Mouse (Mus musculus) liver, embryonic 14.5 days (tissue): ENCODE data around the gene Rnf150.

Experiments
- CTCF ChIP-seq: IDR thresholded peaks from 2 replicates; pipeline ENCODE4 v1.5.1; 2016; ENCODE audit warnings: antibody characterized with exemption, low read depth, control low read depth
- EP300 ChIP-seq: IDR thresholded peaks from 2 replicates; pipeline ENCODE4 v1.6.1; 2016; ENCODE audit warnings: antibody characterized with exemption, low read depth

DNA sequence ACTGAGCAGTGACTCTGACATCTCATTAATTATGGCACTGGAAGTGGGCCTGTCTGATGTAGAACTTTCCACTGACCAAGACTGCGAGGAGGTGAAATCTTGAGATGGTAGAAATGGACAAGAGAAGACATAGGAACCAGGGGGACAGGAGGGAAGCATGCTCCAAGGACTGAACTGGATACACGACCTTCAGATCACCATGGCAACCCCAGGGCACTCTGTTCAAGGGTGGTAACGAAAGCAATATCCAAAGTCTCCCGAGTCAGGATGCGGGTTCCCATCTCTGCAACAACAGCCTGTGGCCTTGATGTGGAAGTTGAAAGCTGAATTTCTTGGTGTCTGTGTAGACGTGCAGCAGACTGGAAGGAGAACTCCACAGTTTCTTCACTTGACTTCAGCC is 220.3 kb downstream of the Rnf150 start:
- TF ChIP-seq CTCF (no peak), EP300 (no peak)
